Mouse (Mus musculus): Measurements from ENCODE around the gene Filip1.

GRCm38 (mm10) chr9:79823438-79823837 is 189.2 kb downstream of the Filip1 start:
- TF ChIP-seq CTCF (IDR thresholded peaks at IDR 0.05; ENCODE audit: extremely low read depth, insufficient read depth, low read length) (no peak), POLR2A (IDR thresholded peaks at IDR 0.05; ENCODE audit: extremely low read depth, insufficient read depth, low read length) (no peak)
